ENCODE assay signal across 21 mouse cellular contexts in genomic region chr2:102940813-102941361, GRCm38 (mm10). TPM values are rescaled to one million over a fixed set of nuclear protein-coding genes. Genes with fewer than 3 reads are reported as not detected.
DNase-seq lines count a peak whose midpoint lies in the region; ATAC-seq and TF ChIP-seq lines count a peak whose summit lies in the region.
"Had no signal": no experiment of that assay in that cellular context is flagged by ENCODE, and none has a peak within 500 bp of the region (broad histone marks: within the 10 kb centered on the region; RNA-seq: fewer than 3 reads in every experiment).

No protein-coding gene starts in this region.

- no peak for ATAC-seq in heart, embryonic 12.5 days (ENCODE audit: insufficient number of reproducible peaks, low FRiP score)
- no peak for ATAC-seq in neural tube, embryonic 15.5 days (ENCODE audit: low FRiP score)
- no peak for ATAC-seq in intestine, embryonic 14.5 days (replicated peaks; ENCODE audit: low FRiP score, low TSS enrichment, low read depth)
- peak; percentile 72 for ATAC-seq in intestine, postnatal 0 days
- ATAC-seq: forebrain, embryonic 15.5 days had no signal

- WGBS in heart, embryonic 12.5 days, result 56% methylated on average over 8 of the region's 8 CpGs
- WGBS in neural tube, embryonic 15.5 days, result 31% methylated on average over 8 of the region's 8 CpGs
- WGBS in intestine, embryonic 14.5 days, result 43% methylated on average over 8 of the region's 8 CpGs
- 31% methylated on average over 8 of the region's 8 CpGs for WGBS in intestine, postnatal 0 days

- TF ChIP-seq CTCF in intestine, postnatal 0 days (IDR thresholded peaks at IDR 0.05; ENCODE audit: low read depth), result no peak

- peaks cover 3% of the 10 kb centered on the region; the same call in 1 of the 2 replicates for H3K27me3 ChIP-seq in heart, embryonic 12.5 days (replicated peaks)
- H3K27me3 ChIP-seq in neural tube, embryonic 15.5 days (replicated peaks), result no peaks in the 10 kb centered on the region
- no peaks in the 10 kb centered on the region for H3K27me3 ChIP-seq in intestine, embryonic 14.5 days (replicated peaks; ENCODE audit: control insufficient read depth, insufficient read depth, low read length)
- no peaks in the 10 kb centered on the region for H3K27me3 ChIP-seq in intestine, postnatal 0 days (replicated peaks; ENCODE audit: control insufficient read depth, insufficient read depth, low read length)
- H3K27me3 ChIP-seq: embryonic facial prominence, embryonic 15.5 days; forebrain, embryonic 15.5 days had no signal

- peaks cover 23% of the 10 kb centered on the region for H3K4me1 ChIP-seq in heart, embryonic 12.5 days (replicated peaks)
- peaks cover 18% of the 10 kb centered on the region for H3K4me1 ChIP-seq in neural tube, embryonic 15.5 days
- no peaks in the 10 kb centered on the region for H3K4me1 ChIP-seq in intestine, embryonic 14.5 days (replicated peaks; ENCODE audit: control insufficient read depth, insufficient read depth, low read length)
- H3K4me1 ChIP-seq in intestine, postnatal 0 days (replicated peaks; ENCODE audit: control insufficient read depth, insufficient read depth, low read length), result peaks cover 3% of the 10 kb centered on the region; the same call in 1 of the 2 replicates

- H3K27ac ChIP-seq in heart, embryonic 12.5 days (ENCODE audit: poor library complexity, severe bottlenecking), result no peak overlapping the region
- no peak overlapping the region for H3K27ac ChIP-seq in neural tube, embryonic 15.5 days (replicated peaks)
- no peak overlapping the region for H3K27ac ChIP-seq in intestine, embryonic 14.5 days (ENCODE audit: low read depth)
- H3K27ac ChIP-seq in intestine, postnatal 0 days (ENCODE audit: low read depth, low read length), result peak overlapping the region; percentile 65
- H3K27ac ChIP-seq: embryonic facial prominence, embryonic 15.5 days; forebrain, embryonic 15.5 days; heart, embryonic 10.5 days; heart, embryonic 15.5 days; hindbrain, embryonic 14.5 days had no signal

- no peaks in the 10 kb centered on the region for H3K9me3 ChIP-seq in heart, embryonic 12.5 days (replicated peaks)
- no peaks in the 10 kb centered on the region for H3K9me3 ChIP-seq in neural tube, embryonic 15.5 days (replicated peaks)
- H3K9me3 ChIP-seq in intestine, embryonic 14.5 days (ENCODE audit: control insufficient read depth, low read length), result no peaks in the 10 kb centered on the region
- H3K9me3 ChIP-seq in intestine, postnatal 0 days (ENCODE audit: control insufficient read depth), result no peaks in the 10 kb centered on the region
- H3K9me3 ChIP-seq: embryonic facial prominence, embryonic 15.5 days; forebrain, embryonic 15.5 days; heart, embryonic 10.5 days; heart, embryonic 15.5 days had no signal

- no peaks in the 10 kb centered on the region for H3K36me3 ChIP-seq in heart, embryonic 12.5 days
- H3K36me3 ChIP-seq in neural tube, embryonic 15.5 days, result no peaks in the 10 kb centered on the region
- no peaks in the 10 kb centered on the region for H3K36me3 ChIP-seq in intestine, embryonic 14.5 days (ENCODE audit: control insufficient read depth, insufficient read depth, low read length)
- H3K36me3 ChIP-seq in intestine, postnatal 0 days (ENCODE audit: control insufficient read depth, insufficient read depth), result no peaks in the 10 kb centered on the region
- H3K36me3 ChIP-seq: embryonic facial prominence, embryonic 15.5 days; forebrain, embryonic 15.5 days; heart, embryonic 10.5 days; heart, embryonic 15.5 days had no signal

- no peak overlapping the region for H3K9ac ChIP-seq in heart, embryonic 12.5 days
- H3K9ac ChIP-seq in neural tube, embryonic 15.5 days (replicated peaks), result no peak overlapping the region
- H3K9ac ChIP-seq in intestine, embryonic 14.5 days (ENCODE audit: low read length), result no peak overlapping the region
- H3K9ac ChIP-seq in intestine, postnatal 0 days (ENCODE audit: low read depth, low read length), result no peak overlapping the region; the same call in 1 of the 2 replicates
- H3K9ac ChIP-seq: embryonic facial prominence, embryonic 15.5 days; forebrain, embryonic 15.5 days; heart, embryonic 15.5 days; hindbrain, embryonic 14.5 days had no signal

- no peak overlapping the region for H3K4me2 ChIP-seq in heart, embryonic 12.5 days
- H3K4me2 ChIP-seq in neural tube, embryonic 15.5 days, result 0 out of 2 replicates have a peak overlapping the region, but pooled peaks have one; percentile 7
- H3K4me2 ChIP-seq in intestine, embryonic 14.5 days (ENCODE audit: low read length), result no peak overlapping the region
- peak overlapping the region; percentile 51 for H3K4me2 ChIP-seq in intestine, postnatal 0 days (replicated peaks; ENCODE audit: low read depth)
- H3K4me2 ChIP-seq: embryonic facial prominence, embryonic 15.5 days; forebrain, embryonic 15.5 days; heart, embryonic 15.5 days; hindbrain, embryonic 14.5 days had no signal

- H3K4me3 ChIP-seq in heart, embryonic 12.5 days, result no peak overlapping the region
- H3K4me3 ChIP-seq in neural tube, embryonic 15.5 days (replicated peaks), result no peak overlapping the region
- no peak overlapping the region for H3K4me3 ChIP-seq in intestine, embryonic 14.5 days (ENCODE audit: low read depth, low read length)
- H3K4me3 ChIP-seq in intestine, postnatal 0 days (ENCODE audit: low read depth, low read length), result peak overlapping the region; percentile 27
- H3K4me3 ChIP-seq: embryonic facial prominence, embryonic 15.5 days; erythroblast, embryonic 14.5 days; forebrain, embryonic 15.5 days; heart, embryonic 10.5 days; heart, embryonic 15.5 days had no signal

- peak; percentile 69 for DNase-seq in heart, adult 11 months
- DNase-seq in neural tube, embryonic 10.5 days (ENCODE audit: extremely low spot score, low spot score), result no peak
- DNase-seq in intestine, embryonic 14.5 days (ENCODE audit: low spot score), result peak; percentile 62
- DNase-seq in embryo, embryonic 9.5 days (ENCODE audit: extremely low spot score), result no peak
- no peak for DNase-seq in layer of hippocampus, postnatal 25 days (ENCODE audit: extremely low spot score in 1 of 2, low spot score in 1 of 2)
- DNase-seq: adrenal gland, postnatal 25 days; cerebellum, adult 18-20 months; cerebellum, adult 9-11 months; cerebellum, postnatal 36 days; gastrocnemius, postnatal 36 days; heart, adult 18-20 months; heart, postnatal 14 days had no signal

RNA-seq across cellular contexts. Expression of gene Cd44, which starts 39.4 kb away (rescaled TPM):
- polyA plus RNA-seq in heart, embryonic 12.5 days (2016; fragmentation: Nextera tagmentation; extraction: Ambion mirVana), result 29.9 and 30.2 TPM in 2 replicates
- 6.9 and 9.8 TPM in 2 replicates for polyA plus RNA-seq in neural tube, embryonic 15.5 days (2015; fragmentation: Nextera tagmentation; extraction: Ambion mirVana)
- 13.7 and 17.1 TPM in 2 replicates for polyA plus RNA-seq in intestine, embryonic 14.5 days (2014; fragmentation: Nextera tagmentation; extraction: Ambion mirVana)
- 9.6 and 10.6 TPM in 2 replicates for polyA plus RNA-seq in intestine, postnatal 0 days (2015; fragmentation: Nextera tagmentation; extraction: Ambion mirVana)
- 1 to 10 TPM; 3.7 to 4.0 TPM for total RNA-seq in layer of hippocampus, postnatal 25 days (2021)

Comparison
In these comparisons a context has a peak if more than half of its experiments do, and no peak if none do; other contexts are left out.
1. H3K4me2 ChIP-seq: peak in neural tube, embryonic 15.5 days (single experiment) and intestine, postnatal 0 days (single experiment); none in heart, embryonic 12.5 days (single experiment) and intestine, embryonic 14.5 days (single experiment).
2. DNase-seq: peak in heart, adult 11 months (single experiment) and intestine, embryonic 14.5 days (single experiment); none in neural tube, embryonic 10.5 days (single experiment), embryo, embryonic 9.5 days (single experiment) and layer of hippocampus, postnatal 25 days (0 of 2).